Mouse (Mus musculus): ENCODE data around the gene Rpn2.

DNA sequence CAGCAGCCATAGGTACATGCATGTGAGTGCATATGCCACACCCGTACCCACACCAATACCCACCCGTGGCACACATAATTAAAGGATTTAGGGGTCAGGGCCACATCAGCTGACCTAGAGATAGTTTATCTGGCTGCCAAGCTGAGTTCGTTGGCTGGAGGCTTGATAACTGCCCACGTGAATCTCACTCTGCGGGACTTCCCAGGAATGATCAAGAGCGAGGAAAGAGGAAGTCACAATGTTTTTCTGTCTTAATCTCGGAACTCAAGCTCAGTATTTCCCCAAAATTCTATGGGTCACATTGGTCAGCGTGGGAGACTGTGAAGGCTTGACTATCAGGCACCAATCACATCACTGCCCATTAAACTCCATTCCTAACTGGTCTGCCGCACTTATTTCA is 87.9 kb downstream of the Rpn2 start:
- TF ChIP-seq CTCF (IDR thresholded peaks at IDR 0.05; ENCODE audit: low read depth, low read length) (no peak), POLR2A (IDR thresholded peaks at IDR 0.05; ENCODE audit: borderline replicate concordance, low read depth, low read length) (no peak)
